Mouse (Mus musculus) testis, adult 2 months (tissue): ENCODE measurements around the gene Trpm1.

ENCODE experiments used
- CTCF ChIP-seq: fragments of 200-500 bp; IDR thresholded peaks from 2 replicates; pipeline ENCODE4 v1.5.1; 2012; ENCODE audit warnings: low read depth, mild to moderate bottlenecking, inconsistent platforms, low read length, moderate library complexity; ENCODE audit not compliant: control insufficient read depth, insufficient read depth, insufficient replicate concordance
- POLR2A ChIP-seq: fragments of 200-500 bp; IDR thresholded peaks from 2 replicates; pipeline ENCODE4 v1.6.1; 2012; ENCODE audit warnings: low read depth, mild to moderate bottlenecking, inconsistent platforms, low read length, moderate library complexity; ENCODE audit not compliant: control insufficient read depth

DNA sequence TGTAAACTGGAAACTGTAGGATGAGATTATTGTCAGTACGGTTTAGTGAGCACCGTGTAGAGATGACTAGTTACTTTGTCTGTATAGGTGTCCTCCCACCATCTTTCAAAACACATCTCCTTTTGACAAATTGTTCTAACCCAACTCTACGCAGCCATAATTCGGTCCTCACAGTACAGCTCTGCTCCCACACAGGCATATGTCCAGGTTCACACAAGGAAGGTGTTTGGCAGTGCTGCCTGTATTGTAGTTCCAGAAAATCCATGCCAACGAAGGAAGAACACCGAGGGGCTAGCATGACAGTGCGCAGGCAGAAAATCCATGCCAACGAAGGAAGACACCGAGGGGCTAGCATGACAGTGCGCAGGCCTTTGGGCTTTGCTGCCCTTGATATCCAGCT lies 138.1 kb downstream of the Trpm1 start:
- TF ChIP-seq CTCF (no peak), POLR2A (no peak)
